Mouse (Mus musculus) ovary, adult 10 weeks (tissue): Measurements from ENCODE around the gene Snap29. TPM values are rescaled to one million over a fixed set of nuclear protein-coding genes. Genes with fewer than 3 reads are reported as not detected.

Experiments used
- polyA plus RNA-seq: library from polyadenylated mRNA; stranded (reverse); fragments of 350-450 nt; fragmentation: Illumina TruSeq; extraction: RNeasy Lipid Tissue Mini Kit (QIAGEN cat#74804); gene quantifications from one replicate; pipeline ENCODE4 v1.2.3, GENCODE M21; 2014

Gene Snap29
- 67.3 TPM for polyA plus RNA-seq

GRCm38 (mm10) chr16:17405736-17406443 lies at the start of gene Snap29, which contains the start of gene Pi4ka:
Gene Snap29, plus strand, starts transcription at chr16:17405986.
Gene Pi4ka, minus strand, starts transcription at chr16:17406314.

GRCm38 (mm10) chr16:17451541-17452372 lies 46.0 kb downstream of the Snap29 start, which contains the start of gene Crkl:
Gene Crkl, plus strand, starts transcription at chr16:17451987.

Other genes with a start within 250 kb of the Snap29 start
- gene Ube2l3, start 203.3 kb upstream of the Snap29 start, polyA plus RNA-seq, result 248 TPM
- gene Rimbp3, start 197.4 kb upstream of the Snap29 start, polyA plus RNA-seq, result not detected
- gene Hic2, start 172.4 kb upstream of the Snap29 start, polyA plus RNA-seq, result 1.4 TPM
- gene Tmem191c, start 129.9 kb upstream of the Snap29 start, polyA plus RNA-seq, result not detected
- gene Serpind1, start 74.6 kb upstream of the Snap29 start, polyA plus RNA-seq, result not detected
- gene Pi4ka, start 328 bp downstream of the Snap29 start, polyA plus RNA-seq, result 19.1 TPM
- gene Crkl, start 46.0 kb downstream of the Snap29 start, polyA plus RNA-seq, result 47.7 TPM
- 0.17 TPM for gene Aifm3, start 83.6 kb downstream of the Snap29 start, polyA plus RNA-seq
- 19.7 TPM for gene Lztr1, start 102.7 kb downstream of the Snap29 start, polyA plus RNA-seq
- 1.1 TPM for gene Thap7, start 125.2 kb downstream of the Snap29 start, polyA plus RNA-seq
- 6.9 TPM for gene Lrrc74b, start 155.3 kb downstream of the Snap29 start, polyA plus RNA-seq
- 0.31 TPM for gene P2rx6, start 155.9 kb downstream of the Snap29 start, polyA plus RNA-seq
- 0.26 TPM for gene Slc7a4, start 177.2 kb downstream of the Snap29 start, polyA plus RNA-seq
- gene Smpd4, start 213.4 kb downstream of the Snap29 start, polyA plus RNA-seq, result 22.9 TPM
- 1.3 TPM for gene Ccdc74a, start 240.5 kb downstream of the Snap29 start, polyA plus RNA-seq